Mouse (Mus musculus): ENCODE data around the gene Fsip1. TPM values are rescaled to one million over a fixed set of nuclear protein-coding genes. Genes with fewer than 3 reads are reported as not detected.

Fsip1 gene
- total and polyA plus RNA-seq, 2 experiments from 2014 or later = 3.7 to 5.7 TPM

DNA sequence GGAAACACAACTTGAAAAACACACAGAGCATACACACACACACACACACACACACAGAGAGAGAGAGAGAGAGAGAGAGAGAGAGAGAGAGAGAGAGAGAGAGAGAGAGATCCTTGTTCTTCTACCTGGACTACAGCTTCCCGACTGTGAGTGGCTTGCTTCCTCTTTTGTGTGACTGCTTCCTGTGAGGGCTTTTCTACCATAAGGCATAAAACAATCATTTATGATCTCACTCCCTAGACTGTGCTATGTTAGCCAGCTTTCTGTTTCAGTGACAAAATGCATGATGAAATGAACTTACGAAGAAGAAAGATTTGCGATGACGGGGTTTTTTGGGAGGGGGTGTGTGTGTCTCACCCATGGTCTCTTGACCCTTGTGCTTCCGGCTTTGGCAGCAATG is 3.0 kb upstream of the Fsip1 start:
- no peak for TF ChIP-seq CTCF (IDR thresholded peaks at IDR 0.05; ENCODE audit: low read depth)
- Histone ChIP-seq H3K4me1 (ENCODE audit: insufficient read depth) (no peaks in the 10 kb centered on the region; the same call in 1 of the 2 replicates), H3K27ac (ENCODE audit: low read depth, low read length) (no peak overlapping the region), H3K4me3 (ENCODE audit: low read depth, low read length) (no peak overlapping the region), H3K9ac (no peak overlapping the region), H3K27me3 (ENCODE audit: insufficient read depth, low read length) (no peaks in the 10 kb centered on the region), H3K36me3 (ENCODE audit: insufficient read depth) (no peaks in the 10 kb centered on the region), H3K4me2 (ENCODE audit: low read depth) (no peak overlapping the region), H3K9me3 (ENCODE audit: low read length) (no peaks in the 10 kb centered on the region)
- DNase-seq (no peak), ATAC-seq (no peak)
- WGBS = 83% methylated on average over 5 of the region's 5 CpGs

DNA sequence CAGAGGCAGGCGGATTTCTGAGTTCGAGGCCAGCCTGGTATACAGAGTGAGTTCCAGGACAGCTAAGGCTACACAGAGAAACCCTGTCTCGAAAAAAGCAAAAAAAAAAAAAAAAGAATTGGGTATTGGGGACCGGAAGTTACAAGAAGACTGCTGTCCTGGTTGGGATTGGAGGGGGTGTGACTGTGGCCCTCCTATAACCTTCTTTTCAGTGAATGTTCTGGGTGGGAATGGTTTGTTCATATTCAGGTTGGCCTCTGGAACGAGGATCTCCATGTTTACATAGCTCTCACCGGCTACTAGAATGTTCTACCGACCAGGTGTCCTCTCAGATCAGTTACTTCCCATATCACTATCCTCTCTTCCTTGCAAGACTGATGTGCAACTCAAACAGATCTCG is 328 bp upstream of the Fsip1 start:
- Histone ChIP-seq H3K27me3 (ENCODE audit: insufficient read depth, low read length) (no peaks in the 10 kb centered on the region), H3K36me3 (ENCODE audit: insufficient read depth) (no peaks in the 10 kb centered on the region), H3K4me3 (ENCODE audit: low read depth, low read length) (peak overlapping the region; percentile 42), H3K9me3 (ENCODE audit: low read length) (no peaks in the 10 kb centered on the region), H3K4me2 (ENCODE audit: low read depth) (peak overlapping the region; percentile 74; the same call in 1 of the 2 replicates), H3K9ac (no peak overlapping the region), H3K27ac (ENCODE audit: low read depth, low read length) (no peak overlapping the region), H3K4me1 (ENCODE audit: insufficient read depth) (no peaks in the 10 kb centered on the region; the same call in 1 of the 2 replicates)
- WGBS = 75% methylated on average over 8 of the region's 8 CpGs
- ATAC-seq (no peak), DNase-seq (no peak)
- no peak for TF ChIP-seq CTCF (IDR thresholded peaks at IDR 0.05; ENCODE audit: low read depth)

DNA sequence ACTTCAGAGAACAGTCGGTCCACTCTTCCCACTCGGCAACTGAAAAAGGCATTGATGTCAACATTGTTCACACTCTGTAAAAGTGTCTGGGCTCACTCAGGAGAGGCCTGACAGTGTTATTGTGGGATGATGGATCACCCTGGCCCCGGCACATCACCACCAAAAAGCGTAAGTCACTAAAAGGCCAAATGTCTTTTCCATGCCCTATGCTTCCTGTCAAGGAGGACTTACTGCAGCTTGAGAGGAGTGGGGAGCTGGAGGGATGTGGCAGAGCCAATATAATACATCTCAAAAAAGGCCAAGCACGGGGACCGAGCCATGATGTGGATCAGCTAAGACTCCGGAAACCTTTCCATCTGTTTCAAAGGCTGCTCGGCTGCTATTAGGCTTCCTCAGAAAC is 2.2 kb downstream of the Fsip1 start:
- H3K36me3 ChIP-seq (ENCODE audit: insufficient read depth) = no peaks in the 10 kb centered on the region
- no peak overlapping the region for H3K4me2 ChIP-seq (ENCODE audit: low read depth)
- H3K27ac ChIP-seq (ENCODE audit: low read depth, low read length) = no peak overlapping the region
- 67% methylated on average over 8 of the region's 8 CpGs for WGBS
- no peaks in the 10 kb centered on the region; the same call in 1 of the 2 replicates for H3K4me1 ChIP-seq (ENCODE audit: insufficient read depth)
- no peaks in the 10 kb centered on the region for H3K9me3 ChIP-seq (ENCODE audit: low read length)
- no peaks in the 10 kb centered on the region for H3K27me3 ChIP-seq (ENCODE audit: insufficient read depth, low read length)
- H3K4me3 ChIP-seq (ENCODE audit: low read depth, low read length) = no peak overlapping the region
- TF ChIP-seq CTCF (IDR thresholded peaks at IDR 0.05; ENCODE audit: low read depth) = no peak
- ATAC-seq (no peak), DNase-seq (no peak)
- no peak overlapping the region for H3K9ac ChIP-seq

DNA sequence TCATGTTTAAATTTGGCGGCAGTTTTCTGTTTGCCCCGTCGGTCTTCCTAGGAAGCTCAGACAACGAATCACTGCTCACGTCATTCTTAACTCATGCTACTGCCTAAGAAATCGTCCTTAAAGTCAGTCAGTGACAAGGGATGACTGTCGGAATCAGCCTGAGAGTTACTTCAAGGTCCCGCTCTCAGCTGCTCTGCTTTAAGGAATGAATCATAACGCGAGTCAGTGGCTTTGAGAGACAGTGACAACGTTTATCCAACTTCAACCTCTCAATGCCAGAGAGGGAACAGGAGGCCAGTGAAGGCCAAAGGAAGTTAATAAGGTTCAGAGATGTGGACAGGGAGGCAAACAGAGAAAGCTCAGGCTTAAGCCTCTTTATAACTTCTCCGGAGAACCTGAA is 7.8 kb downstream of the Fsip1 start:
- WGBS = 70% methylated on average over 12 of the region's 12 CpGs
- Histone ChIP-seq H3K9ac (no peak overlapping the region), H3K4me1 (ENCODE audit: insufficient read depth) (no peaks in the 10 kb centered on the region), H3K9me3 (ENCODE audit: low read length) (no peaks in the 10 kb centered on the region), H3K4me3 (ENCODE audit: low read depth, low read length) (no peak overlapping the region), H3K27me3 (ENCODE audit: insufficient read depth, low read length) (no peaks in the 10 kb centered on the region), H3K36me3 (ENCODE audit: insufficient read depth) (no peaks in the 10 kb centered on the region), H3K4me2 (ENCODE audit: low read depth) (no peak overlapping the region), H3K27ac (ENCODE audit: low read depth, low read length) (no peak overlapping the region)
- no peak for ATAC-seq
- TF ChIP-seq CTCF (IDR thresholded peaks at IDR 0.05; ENCODE audit: low read depth) = no peak
- DNase-seq = no peak

DNA sequence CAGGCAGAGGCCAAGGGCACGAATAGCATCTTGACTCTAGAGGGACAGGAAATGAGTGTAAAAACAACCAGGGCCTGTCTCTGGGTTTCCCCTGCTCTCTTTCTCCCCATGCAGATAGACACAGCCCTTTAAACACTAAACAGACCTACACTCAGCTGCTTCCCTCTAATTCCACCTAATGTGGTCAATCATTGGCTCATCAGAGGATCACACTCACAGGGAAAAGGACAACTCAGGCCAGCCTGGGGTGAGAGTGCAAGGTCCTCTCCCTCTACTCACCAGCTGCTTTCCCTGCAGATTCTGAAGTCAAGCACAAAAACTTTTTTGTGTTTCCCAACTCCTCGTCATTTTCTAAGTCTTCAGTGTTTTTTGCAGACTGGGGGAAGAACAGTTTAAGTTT is 8.8 kb downstream of the Fsip1 start:
- H3K27ac ChIP-seq (ENCODE audit: low read depth, low read length) = no peak overlapping the region
- WGBS = 61% methylated on average over 2 of the region's 2 CpGs
- H3K4me2 ChIP-seq (ENCODE audit: low read depth) = no peak overlapping the region
- H3K4me1 ChIP-seq (ENCODE audit: insufficient read depth) = no peaks in the 10 kb centered on the region
- H3K9me3 ChIP-seq (ENCODE audit: low read length) = no peaks in the 10 kb centered on the region
- ATAC-seq (no peak), DNase-seq (no peak)
- H3K27me3 ChIP-seq (ENCODE audit: insufficient read depth, low read length) = no peaks in the 10 kb centered on the region
- no peak overlapping the region for H3K9ac ChIP-seq
- no peak for TF ChIP-seq CTCF (IDR thresholded peaks at IDR 0.05; ENCODE audit: low read depth)
- H3K36me3 ChIP-seq (ENCODE audit: insufficient read depth) = no peaks in the 10 kb centered on the region
- no peak overlapping the region for H3K4me3 ChIP-seq (ENCODE audit: low read depth, low read length)

DNA sequence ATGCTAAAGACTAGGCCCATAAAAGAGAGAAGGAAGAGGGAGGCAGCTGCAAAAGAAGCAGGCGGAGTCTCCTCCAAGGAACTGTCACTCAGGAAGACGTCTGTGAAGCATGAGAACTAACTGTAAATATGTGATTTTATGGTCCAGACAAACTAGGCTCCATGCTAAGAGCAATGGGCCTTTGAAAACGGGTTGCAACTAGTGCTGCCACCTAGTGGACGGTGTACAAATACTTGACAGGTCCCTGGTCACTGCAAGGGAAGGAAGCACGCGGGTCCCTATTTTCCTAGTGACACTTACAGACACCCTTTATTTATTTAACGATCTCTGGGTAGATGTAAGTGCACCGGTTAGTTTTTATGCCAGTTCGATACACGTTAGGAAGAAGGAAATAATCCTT is 10.9 kb downstream of the Fsip1 start:
- peak; percentile 68; the same call in 1 of the 2 replicates for ATAC-seq
- H3K9ac ChIP-seq = no peak overlapping the region
- no peak overlapping the region for H3K27ac ChIP-seq (ENCODE audit: low read depth, low read length)
- TF ChIP-seq CTCF (IDR thresholded peaks at IDR 0.05; ENCODE audit: low read depth) = peak; percentile 88
- peak; percentile 82 for DNase-seq
- H3K4me2 ChIP-seq (ENCODE audit: low read depth) = no peak overlapping the region
- WGBS = 11% methylated on average over 10 of the region's 10 CpGs
- no peak overlapping the region for H3K4me3 ChIP-seq (ENCODE audit: low read depth, low read length)
- no peaks in the 10 kb centered on the region for H3K36me3 ChIP-seq (ENCODE audit: insufficient read depth)
- no peaks in the 10 kb centered on the region for H3K27me3 ChIP-seq (ENCODE audit: insufficient read depth, low read length)
- no peaks in the 10 kb centered on the region for H3K9me3 ChIP-seq (ENCODE audit: low read length)
- no peaks in the 10 kb centered on the region for H3K4me1 ChIP-seq (ENCODE audit: insufficient read depth)

DNA sequence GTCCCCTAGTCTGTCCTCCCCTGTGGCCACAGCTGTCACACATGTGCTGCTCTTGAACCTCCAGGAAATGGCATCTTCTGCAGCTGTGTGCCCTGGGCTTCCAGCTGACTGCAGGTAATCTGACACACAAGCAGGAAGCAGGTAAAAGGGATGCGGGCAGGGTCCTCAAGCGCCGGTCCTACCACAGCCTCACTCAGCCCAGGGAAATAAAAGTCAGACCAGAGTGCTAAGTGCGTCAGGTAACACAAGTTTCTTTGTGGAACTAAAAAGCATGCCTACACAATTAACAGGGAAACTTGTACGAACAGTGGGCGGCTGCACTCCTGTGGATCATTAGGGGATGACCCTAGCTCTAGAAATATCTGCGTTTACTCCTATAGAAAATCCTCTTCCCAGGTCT is 20.6 kb downstream of the Fsip1 start:
- Histone ChIP-seq H3K36me3 (ENCODE audit: insufficient read depth) (no peaks in the 10 kb centered on the region), H3K4me2 (ENCODE audit: low read depth) (no peak overlapping the region), H3K4me3 (ENCODE audit: low read depth, low read length) (no peak overlapping the region), H3K27me3 (ENCODE audit: insufficient read depth, low read length) (no peaks in the 10 kb centered on the region), H3K9me3 (ENCODE audit: low read length) (no peaks in the 10 kb centered on the region), H3K9ac (no peak overlapping the region), H3K4me1 (ENCODE audit: insufficient read depth) (no peaks in the 10 kb centered on the region), H3K27ac (ENCODE audit: low read depth, low read length) (no peak overlapping the region)
- no peak for ATAC-seq
- DNase-seq = no peak
- 83% methylated on average over 7 of the region's 7 CpGs for WGBS
- no peak for TF ChIP-seq CTCF (IDR thresholded peaks at IDR 0.05; ENCODE audit: low read depth)

DNA sequence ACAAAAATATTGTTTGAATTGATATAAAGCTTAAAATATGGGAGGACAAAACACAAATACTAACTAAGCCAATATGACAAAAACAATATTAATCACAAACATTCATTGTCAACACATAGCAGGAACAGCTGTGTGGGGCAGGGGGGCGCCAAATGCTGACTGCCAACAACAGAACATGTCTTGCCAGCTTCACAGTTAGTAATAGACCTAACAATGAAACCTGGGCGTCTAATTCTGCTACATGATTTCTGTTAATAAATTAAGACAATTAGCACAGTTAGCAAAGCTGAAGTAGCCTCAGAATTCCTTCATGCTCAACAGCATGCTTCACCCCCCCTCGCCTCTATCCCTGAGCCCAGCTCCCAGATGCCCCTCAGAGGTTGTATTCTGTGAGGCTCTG is 21.2 kb downstream of the Fsip1 start:
- ATAC-seq (peak; percentile 61), DNase-seq (peak; percentile 29)
- 44% methylated on average over 3 of the region's 3 CpGs for WGBS
- Histone ChIP-seq H3K27me3 (ENCODE audit: insufficient read depth, low read length) (no peaks in the 10 kb centered on the region), H3K4me1 (ENCODE audit: insufficient read depth) (no peaks in the 10 kb centered on the region), H3K4me2 (ENCODE audit: low read depth) (no peak overlapping the region), H3K36me3 (ENCODE audit: insufficient read depth) (no peaks in the 10 kb centered on the region), H3K4me3 (ENCODE audit: low read depth, low read length) (no peak overlapping the region), H3K9ac (no peak overlapping the region), H3K27ac (ENCODE audit: low read depth, low read length) (no peak overlapping the region), H3K9me3 (ENCODE audit: low read length) (no peaks in the 10 kb centered on the region)
- no peak for TF ChIP-seq CTCF (IDR thresholded peaks at IDR 0.05; ENCODE audit: low read depth)

Data from forebrain, postnatal 0 days (tissue).